Mouse (Mus musculus) c-Kit-positive CD71-positive TER-119-negative erythroid progenitor cells, embryonic 14.5 days (primary cell): ENCODE measurements around the gene Dok7.
A peak's percentile ranks its signal among the peaks of the same experiment; 100 is the strongest.

ENCODE experiments used
- DNase-seq: peaks from one replicate; pipeline ENCODE4 v3.0.0-alpha.2; 2013; ENCODE audit warnings: low read depth

The Dok7 gene

DNA sequence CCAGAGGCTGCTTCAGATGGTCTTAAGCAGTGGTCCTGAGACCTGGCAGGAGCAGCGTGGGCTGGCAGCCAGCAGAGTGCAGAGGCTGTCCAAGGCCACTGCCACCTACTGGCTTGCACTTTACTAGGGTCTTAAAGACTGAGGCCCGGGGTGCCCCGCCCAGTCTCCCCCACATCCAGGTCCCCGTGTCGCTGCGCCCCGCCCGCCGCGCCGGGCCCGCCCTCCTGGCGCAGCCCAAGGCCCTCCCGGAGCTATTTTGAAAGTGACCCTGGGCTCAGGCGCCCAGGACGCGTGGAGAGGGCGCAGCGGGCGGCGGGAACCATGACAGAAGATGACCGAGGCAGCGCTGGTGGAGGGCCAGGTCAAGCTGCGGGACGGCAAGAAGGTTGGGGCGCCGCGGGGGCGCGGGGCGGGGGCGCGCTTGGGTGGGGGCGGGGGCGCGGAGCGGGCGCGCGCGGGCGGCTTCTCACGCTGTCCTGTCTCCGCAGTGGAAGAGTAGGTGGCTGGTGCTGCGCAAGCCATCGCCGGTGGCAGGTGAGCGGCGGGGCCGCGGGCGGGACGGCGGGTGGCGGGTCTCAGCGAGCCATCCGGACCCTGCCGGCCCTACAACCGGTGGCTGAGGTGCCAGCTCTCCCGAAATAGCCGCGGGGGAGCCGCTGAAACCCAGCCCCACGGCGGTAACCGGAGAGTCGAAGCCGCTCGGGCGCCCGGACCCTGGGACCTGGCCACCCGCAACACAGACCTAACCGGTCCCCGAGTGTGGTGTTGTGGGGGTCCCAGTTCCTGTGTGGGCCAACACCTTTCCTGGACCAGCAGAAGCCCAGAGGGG is at the start of gene Dok7:
Dok7 (plus strand) TSS at position 163 of the 829 bp plus-strand sequence.
- no peak for DNase-seq

DNA sequence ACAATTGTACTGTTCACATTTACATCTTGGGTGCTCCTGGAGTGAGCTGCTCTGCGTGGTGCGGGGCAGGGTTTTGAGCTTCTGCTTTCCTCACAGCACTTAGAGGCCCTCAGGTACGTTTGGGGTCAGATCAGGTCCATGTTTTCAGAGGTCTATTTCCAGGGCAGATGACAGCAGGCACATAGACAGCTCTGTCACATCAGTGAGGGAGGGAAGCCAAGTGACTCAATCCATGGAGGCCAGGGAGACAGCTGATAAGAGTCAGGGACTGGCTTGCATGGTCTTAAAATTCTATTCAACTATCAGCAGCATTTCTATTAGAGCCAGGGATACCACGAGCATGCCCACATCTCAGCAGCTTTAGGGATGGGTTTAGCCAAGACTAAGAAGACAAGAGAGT is 47.4 kb upstream of the Dok7 start:
- DNase-seq, result no peak

DNA sequence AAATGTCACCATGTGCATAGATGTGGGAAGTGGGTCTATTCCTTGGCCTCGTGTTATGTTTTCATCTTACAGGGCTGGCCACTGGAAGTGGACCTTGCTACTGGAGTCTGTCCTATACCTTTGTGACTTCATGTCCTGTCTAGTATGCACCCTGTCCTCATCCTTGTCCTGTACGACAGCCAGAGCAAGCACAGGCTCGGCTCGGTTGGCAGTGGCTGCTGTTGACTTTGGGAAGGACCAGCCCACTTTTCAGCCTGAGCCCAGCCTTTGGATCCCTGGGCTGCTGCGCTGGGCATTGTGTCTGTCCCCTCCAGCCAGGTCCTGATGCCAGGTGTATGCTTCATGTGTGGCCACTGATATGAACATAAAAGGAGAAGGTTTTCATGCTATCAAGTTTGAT is 45.9 kb upstream of the Dok7 start:
- no peak for DNase-seq

DNA sequence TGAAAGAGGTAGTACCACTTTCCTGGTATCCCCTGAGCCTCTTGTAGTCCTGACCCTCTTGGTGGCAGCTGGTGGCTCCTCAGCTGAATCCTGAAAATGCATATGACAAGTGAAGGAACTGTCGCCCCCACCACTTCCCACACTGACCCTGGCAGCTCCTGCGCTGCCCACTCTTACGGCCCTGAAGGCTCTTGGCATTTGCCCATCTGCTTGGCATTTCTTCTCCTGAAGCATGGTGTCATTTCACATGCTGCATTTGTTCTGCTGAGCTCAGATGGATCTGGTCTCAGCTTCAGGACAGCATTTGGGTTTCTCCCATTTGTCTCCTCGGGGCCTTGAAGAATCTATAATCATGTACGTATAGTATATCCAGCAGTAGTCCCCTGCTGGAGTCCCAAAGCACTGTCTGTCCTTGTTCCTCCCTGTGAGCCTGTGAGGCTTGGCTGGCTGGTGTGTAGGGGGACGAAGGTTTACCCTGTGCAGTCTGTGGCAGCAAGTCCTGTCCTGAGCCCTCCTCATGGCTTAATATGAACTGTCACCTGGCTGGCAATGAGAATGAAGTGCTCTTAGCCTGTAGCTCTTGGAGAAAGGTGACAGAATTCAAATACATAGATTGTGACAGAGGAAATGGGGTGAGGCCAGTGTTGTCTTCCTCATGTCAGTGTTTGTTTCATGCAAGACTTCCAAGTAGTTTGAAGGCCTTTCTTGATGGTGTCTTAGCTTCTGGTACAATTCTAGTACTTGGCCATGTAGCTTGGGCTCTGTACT is 45.2 kb upstream of the Dok7 start:
- no peak for DNase-seq

DNA sequence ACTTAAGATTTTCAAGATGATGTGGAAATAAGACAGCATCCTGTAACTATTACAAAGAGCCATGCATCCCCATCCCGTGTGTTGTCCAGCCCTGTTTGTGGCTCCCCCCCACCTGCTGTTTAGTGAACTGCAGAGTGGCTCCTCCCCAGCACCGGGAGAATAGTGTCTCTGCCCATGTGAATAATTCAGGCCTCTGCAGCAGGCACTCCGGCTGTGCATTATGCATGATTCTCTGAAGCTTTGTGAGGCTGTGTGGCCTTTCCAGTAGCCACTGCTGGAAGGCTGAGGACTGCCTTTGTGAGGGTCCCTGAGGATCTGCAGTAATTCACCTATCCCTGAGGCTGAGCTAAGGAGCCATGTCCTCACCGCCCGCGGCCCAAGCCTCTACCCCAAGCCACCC is 42.5 kb upstream of the Dok7 start:
- no peak for DNase-seq

DNA sequence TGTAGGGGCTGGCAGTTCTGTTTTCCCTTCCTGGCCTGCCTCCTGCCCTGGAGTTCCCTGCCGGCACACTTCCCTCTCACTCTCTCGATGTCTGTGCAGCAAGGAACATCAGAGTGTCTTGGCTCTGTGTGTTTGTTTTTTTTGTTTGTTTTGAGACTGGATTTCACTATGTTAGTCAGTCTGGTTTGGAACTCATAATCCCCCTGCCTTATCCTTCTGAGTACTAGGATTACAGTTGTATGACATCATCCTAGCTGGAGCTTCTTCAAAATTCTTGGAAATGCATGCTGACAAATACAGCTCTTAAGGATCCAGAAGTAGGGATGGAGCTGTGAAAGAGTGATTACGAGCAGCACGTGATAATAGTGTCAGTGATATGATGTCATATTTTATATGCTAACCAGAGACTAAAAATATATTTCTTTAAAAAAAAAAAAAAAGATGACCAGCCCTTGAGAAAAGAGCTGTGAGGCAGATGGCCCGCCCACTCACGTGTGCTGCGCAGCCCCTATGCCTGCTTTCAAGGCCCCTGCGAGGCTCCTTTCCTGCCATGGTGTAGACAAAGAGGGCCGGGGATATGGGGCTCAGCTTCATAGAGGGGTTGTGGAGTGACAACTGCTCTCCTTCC is 36.8 kb upstream of the Dok7 start:
- no peak for DNase-seq

DNA sequence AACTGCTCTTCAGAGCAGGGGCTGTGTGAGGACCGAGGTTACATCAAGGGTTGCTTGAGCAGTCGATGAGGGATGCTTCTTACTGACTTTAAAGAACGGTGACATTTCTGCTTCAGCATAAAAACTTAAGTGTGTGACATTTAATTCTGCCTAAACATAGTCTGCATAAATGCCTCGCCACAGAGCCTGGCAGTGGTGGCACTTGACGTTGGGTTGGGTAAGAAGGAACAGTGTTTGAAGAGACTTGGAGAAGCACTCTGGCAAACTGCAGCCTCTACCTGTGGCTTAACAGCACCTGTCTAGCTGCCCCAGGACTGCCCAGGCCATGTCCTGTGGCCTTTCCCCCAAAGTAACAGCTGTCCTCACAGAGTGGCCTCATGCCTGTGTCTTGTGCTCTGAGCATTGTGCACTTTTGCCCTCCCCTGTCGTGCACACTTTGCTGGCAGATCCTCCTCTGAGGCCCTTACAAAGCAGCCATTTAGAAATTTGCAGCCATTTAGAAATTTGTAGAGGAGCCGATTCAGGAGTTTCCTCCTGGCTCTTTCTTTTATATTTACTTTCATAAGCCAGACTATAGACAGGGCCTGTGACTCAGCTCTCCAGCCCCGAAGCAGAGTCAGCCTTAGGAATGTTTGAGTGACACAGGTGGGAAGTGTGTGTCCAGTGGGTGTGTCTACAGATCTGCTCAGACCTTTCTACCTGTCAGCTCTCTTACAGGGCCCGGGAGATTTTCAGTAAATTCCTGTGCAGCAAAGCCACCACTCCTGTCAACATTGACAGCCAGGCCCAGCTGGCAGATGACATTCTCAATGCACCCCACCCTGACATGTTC is 35.9 kb upstream of the Dok7 start:
- DNase-seq, result no peak

DNA sequence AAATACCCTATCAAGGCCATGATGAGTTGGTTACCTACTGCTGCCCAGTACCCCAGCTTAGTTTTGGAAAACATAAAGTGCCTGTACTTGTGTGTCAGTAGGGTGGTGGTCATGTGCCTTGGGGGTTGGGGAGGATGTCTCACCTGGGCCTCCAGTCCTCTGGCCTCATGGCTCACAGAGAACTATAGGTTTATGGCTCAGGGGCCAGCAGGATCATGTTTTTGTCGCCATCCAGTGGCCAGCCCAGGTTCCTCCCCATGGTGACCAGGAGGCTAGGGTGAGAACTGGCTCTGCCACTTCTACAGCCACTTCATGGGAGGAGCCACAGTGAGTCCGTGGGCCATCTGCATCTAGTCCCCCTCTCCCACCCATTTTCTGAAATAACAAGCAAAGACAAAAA is 31.6 kb upstream of the Dok7 start:
- no peak for DNase-seq

DNA sequence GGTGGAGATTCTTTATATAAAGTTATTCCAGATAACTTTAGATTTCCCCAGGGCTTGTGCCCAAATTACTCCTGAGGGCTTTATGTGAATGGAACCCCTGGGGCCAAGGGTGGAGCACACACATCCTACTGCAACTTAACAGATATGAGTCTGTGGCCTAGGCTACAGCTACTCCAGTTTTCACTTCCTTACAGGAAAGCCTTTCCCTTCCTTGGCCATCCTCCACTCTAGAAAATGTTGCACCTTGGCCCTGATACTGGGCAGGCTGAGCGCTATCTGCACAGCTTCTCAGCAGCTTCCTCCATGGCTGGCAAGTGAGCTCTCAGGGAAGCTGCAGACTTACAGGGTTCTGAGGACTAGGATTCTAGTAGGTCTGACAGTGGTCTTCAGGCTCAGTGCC is 27.3 kb upstream of the Dok7 start:
- DNase-seq, result no peak

DNA sequence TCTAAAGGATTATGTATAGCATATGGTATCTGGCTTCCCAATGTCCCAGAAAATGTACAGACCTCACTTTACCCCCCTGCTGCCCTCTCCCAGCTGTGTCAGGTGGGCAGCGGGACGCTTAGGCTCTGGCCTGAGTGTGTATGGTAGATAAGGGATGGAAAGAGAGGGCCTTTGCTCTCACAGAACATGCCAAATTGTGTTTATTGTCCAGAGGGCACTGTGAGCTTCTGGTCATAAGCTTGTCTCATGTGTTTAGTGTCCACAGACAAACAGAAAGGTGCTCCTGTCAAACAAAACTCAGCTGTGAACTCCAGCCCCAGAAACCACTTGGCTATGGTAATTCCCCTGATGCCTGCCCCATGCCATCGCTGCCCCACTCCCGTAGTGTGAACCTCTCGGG is 26.8 kb upstream of the Dok7 start:
- no peak for DNase-seq

DNA sequence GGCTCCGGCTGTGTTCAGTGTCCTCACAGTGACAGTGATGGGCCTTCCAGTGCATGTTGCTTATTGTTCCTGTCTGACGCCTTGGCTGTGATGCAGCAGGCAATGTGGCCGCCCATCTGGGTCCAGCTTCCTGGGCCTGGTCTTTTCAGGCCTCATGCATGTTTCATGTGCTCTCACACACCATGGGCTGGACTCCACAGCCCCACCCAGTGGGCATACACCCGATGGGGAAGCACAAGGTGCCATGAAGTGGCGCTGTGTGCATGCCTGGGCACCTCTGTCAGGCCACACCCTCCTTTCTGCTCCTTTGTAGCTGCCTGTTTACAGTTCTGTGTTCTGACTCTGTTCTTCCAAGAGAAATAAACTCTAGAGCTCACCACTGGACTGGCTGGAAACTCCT is 23.5 kb upstream of the Dok7 start:
- DNase-seq, result no peak

DNA sequence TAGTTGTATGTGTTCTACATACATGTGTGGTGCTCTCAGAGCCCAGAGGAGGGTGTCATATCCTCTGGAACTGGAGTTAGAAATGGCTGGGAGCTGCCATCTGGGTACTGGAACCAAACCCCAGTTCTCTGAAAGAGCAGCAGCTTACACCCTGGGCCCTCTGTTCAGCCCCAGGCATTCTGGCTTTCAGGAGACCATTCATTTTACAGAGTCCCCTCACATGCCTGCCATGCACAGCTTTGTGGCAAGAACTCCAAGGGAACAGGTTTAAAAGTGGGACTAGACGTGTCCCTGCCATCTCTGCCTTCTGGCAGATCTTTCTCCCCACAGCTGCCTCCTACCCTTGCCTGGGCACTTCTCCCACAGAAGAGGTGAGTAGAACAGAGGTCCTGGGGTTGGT is 22.9 kb upstream of the Dok7 start:
- no peak for DNase-seq

DNA sequence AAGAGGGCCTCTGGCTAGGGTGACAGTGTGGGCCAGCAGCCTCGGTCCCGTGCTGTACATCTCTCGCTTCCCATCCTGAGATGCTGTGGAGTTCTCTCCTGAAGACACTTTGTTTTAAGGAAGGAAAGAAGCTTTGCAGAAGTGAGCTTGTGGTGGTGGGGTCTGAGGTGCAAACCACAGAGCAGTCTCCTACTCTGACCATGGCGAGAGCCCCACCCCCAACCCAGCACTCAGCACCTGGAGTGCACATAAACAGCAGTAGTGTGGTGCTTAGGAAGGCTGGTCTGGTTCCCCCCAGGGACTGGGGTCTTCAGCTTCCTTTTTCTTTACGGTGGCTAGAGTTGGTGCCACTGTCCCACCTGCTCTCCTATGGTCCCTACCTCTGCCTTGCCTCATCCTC is 21.4 kb upstream of the Dok7 start:
- no peak for DNase-seq

DNA sequence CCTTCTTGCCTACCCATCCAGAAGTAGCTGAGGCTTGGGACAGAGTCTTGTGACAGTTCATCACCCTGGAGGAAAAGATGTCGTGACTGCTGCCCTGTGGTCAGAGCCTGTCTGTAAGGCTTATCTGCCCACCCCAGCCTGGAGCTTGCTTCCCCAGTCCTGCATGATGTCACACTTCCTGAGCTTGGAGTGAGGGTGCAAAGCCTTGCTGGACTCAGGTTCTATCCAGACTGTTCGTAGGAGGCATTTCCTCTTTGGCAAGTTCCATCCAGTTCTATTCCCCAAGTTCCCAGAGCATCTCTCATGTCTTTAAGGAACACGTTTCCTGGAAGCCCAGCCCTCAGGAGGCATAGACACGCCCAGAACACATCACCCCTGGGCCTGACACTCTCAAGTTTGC is 20.8 kb upstream of the Dok7 start:
- peak; percentile 55 for DNase-seq

DNA sequence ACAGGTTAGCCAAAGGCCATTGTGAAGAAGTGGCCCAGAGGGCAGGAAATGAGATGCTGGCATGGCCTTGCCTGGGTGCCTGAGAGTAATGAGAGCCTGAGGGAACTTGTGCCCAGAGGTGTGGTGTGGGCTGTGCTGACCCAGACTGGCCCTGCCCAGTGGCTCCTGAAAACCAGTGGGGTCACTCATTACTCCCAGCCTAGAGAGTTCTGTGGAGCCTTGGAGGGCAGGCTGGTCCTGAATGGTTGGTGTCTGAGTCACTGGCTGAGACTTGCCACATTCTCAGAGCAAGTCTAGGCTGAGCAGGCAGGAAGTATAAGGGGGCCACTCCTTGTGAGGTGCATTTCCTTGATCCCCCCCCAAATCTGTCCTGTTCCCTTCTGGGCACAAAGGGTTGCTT is 19.1 kb upstream of the Dok7 start:
- no peak for DNase-seq

DNA sequence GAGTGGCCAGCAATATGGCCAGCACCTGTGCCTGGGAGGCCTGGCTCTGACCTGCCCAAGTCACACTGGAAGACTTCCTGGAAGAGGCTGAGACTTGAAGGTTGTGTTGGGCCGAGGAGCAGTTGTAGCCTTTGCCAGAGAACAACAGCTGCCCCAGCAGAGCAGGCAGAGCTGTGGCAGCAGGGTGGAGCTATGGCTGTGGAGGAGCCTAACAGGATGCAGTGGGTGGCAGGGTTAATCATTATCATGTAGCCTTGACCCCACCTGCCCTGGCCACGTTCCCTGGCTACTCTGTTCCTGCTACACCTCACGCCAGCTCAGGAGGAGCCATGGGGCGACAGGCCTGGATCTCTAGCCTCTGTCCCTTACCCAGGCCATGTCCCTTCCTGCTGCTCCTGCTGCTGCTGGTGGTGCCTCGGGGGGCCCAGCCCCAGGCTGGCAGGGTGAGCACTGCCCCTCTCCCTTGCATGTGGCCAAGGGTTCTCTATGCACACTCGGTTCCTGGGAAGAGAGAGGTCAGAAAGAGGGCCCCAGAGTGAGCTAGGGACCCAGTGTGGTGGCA is 15.2 kb upstream of the Dok7 start, which contains the start of gene Hgfac:
Hgfac (plus strand) TSS at position 242 of the 562 bp plus-strand sequence.
- no peak for DNase-seq

DNA sequence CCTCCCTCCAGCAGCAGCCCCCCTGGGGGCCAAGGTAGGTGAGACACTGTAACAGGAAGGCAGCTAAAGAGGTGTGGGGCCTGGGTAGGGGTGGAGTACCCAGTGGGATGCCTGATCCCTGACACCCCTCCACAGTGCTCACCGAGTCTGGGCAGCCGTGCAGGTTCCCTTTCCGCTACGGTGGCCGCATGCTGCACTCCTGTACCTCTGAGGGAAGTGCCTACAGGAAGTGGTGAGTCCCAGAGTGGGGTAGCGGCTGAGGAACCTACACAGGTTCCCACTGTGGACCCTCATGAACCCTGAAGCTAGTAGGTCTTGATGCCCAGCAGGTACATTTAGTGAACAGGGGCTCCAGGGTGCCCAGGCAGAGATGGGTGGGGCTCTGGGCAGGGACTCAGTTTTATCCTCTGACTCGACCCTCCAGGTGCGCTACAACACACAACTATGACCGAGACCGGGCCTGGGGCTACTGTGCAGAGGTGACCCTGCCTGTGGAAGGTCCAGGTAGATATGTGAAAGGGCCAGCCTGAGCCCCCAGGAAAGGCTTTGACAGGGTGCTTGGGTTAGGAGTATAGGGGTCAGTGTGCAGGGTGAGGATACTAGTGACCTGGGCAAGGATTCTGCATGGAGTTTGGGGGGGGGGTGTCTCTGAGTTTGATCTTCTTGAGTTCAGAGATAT is 14.0 kb upstream of the Dok7 start:
- no peak for DNase-seq

DNA sequence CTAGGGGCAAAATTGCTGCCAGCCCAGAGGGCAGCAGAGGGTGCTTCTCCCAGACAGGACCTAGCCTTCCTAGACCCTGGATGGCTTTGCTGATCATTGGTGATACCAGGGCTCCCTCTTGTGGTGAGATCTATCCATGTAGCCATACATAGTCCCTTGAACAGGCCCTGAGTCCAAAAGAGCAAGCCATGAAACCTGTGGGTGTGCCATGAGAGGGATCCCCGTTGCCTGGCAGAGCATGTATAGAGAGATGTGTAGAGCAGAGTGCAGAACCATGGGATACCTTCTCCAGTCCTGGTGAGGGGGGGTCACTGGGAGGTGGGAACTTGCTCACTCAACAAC is 13.5 kb upstream of the Dok7 start:
- peak; percentile 66 for DNase-seq

DNA sequence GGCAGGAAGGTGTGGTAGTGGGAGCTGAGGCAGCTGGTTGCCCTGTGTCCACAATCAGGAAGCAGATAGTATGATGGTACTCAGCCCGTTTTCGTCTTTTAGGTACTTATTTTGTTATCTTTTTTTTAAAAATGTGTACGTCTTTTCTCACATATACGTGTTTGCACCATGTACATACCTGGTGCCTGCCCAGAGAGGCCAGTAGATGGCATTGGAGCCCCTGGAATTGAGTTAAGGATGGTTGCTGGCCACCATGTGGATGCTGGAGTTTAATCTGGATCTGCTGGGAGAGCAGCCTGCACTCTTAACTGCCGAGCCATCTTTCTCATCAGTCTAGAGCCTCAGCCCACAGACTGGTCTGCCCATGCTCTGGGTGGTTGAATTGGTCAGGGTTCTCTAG is 6.0 kb upstream of the Dok7 start:
- no peak for DNase-seq

DNA sequence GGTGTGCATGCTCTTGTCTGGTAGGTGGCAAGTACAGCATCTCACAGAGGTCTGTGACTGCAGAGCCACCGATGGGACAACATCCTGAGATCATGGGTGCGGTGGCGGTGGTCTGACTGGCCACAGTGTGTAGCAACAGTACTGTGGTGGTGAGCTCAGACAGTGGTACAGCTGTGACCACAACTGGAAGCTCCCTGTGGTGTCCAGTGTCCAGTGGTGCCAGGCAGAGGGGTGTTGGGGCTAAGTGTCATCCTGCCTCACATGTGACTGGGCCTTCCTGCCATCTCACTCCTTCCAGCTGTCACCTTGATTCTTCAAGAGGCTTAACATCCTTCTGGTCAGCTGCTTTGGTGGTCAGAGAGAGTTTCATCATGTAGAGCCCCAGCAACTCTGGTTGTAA is 1.9 kb upstream of the Dok7 start:
- no peak for DNase-seq

DNA sequence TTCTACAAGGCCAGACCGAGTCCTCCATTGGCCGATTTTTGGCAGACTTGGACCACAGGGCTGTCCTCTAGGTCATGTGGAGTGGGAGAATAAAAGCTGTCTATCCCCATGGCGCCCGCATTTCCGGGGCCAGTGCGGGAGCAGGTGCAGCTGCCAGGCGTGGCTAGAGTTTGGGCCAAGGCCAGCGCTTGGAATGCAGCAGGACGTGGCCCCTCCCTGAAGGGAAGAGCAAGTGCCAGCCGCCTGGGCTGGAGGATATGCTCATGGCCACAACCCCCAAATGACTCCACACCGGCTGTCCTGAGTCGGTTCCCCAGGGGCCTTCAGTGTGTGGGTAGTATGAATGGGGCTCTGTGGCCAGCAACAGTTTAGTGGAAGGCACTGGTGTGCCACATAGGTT is 1.5 kb upstream of the Dok7 start:
- DNase-seq, result no peak
